Mouse (Mus musculus) intestine, embryonic 16.5 days (tissue): ENCODE measurements at regions not wholly inside any gene's neighbourhood (a gene's known extent, or its start where the extent isn't known, plus 50 kb on each side); places are given as distances from the start of the nearest gene placed in this dataset.

Source experiments
- ATAC-seq: fragments of 200-750 bp; cut with Nextera tagmentation; 2 replicates; pipeline ENCODE4 v1.8.0; 2017; ENCODE audit warnings: moderate TSS enrichment, moderate library complexity
- H3K27ac ChIP-seq: fragments of 300-500 bp; sonication (generic); 2 replicates; pipeline ENCODE4 v1.5.1; 2014; ENCODE audit warnings: mild to moderate bottlenecking, low read length
- H3K27me3 ChIP-seq: fragments of 300-500 bp; sonication (generic); replicated peaks from 2 replicates; pipeline ENCODE4 v1.6.1; 2014; ENCODE audit warnings: low read length, control low read depth, mixed read lengths; ENCODE audit not compliant: control insufficient read depth, insufficient read depth
- H3K36me3 ChIP-seq: fragments of 300-500 bp; sonication (generic); 2 replicates; pipeline ENCODE4 v1.6.1; 2014; ENCODE audit warnings: low read length, control low read depth; ENCODE audit not compliant: control insufficient read depth, insufficient read depth
- H3K4me1 ChIP-seq: fragments of 300-500 bp; sonication (generic); 2 replicates; pipeline ENCODE4 v1.6.1; 2014; ENCODE audit warnings: low read length, control low read depth, mixed read lengths; ENCODE audit not compliant: control insufficient read depth, insufficient read depth
- H3K4me2 ChIP-seq: fragments of 300-500 bp; sonication (generic); 2 replicates; pipeline ENCODE4 v1.6.1; 2014; ENCODE audit warnings: low read depth, low read length, control low read depth
- H3K4me3 ChIP-seq: fragments of 300-500 bp; sonication (generic); 2 replicates; pipeline ENCODE4 v1.5.1; 2014; ENCODE audit warnings: mild to moderate bottlenecking, low read length
- H3K9ac ChIP-seq: fragments of 300-500 bp; sonication (generic); 2 replicates; pipeline ENCODE4 v1.6.1; 2014; ENCODE audit warnings: low read depth, low read length
- H3K9me3 ChIP-seq: fragments of 300-500 bp; sonication (generic); 2 replicates; pipeline ENCODE4 v1.6.1; 2016; ENCODE audit warnings: low read length, control low read depth; ENCODE audit not compliant: control insufficient read depth
- WGBS: fragments of 180-500 bp; shearing (Covaris S2); extraction: QIAGEN DNeasy Blood & Tissue Kit; methylation state at CpG from one replicate; pipeline ENCODE4 v1.1.7; 2014; 5-methylcytosine and 5-hydroxymethylcytosine counted together

- Histone ChIP-seq H3K4me3 (no peak overlapping the region), H3K4me2 (no peak overlapping the region), H3K27me3 (no peaks in the 10 kb centered on the region), H3K9ac (no peak overlapping the region), H3K27ac (no peak overlapping the region), H3K36me3 (no peaks in the 10 kb centered on the region), H3K4me1 (no peaks in the 10 kb centered on the region), H3K9me3 (no peaks in the 10 kb centered on the region)
- no peak for ATAC-seq
- 79% methylated on average over 3 of the region's 3 CpGs for WGBS
These were observed 1041.6 kb upstream of the Got2 start for GRCm38 (mm10) chr8:96929901-96930300.

GRCm38 (mm10) chr8:96880956-96881355 is 992.6 kb upstream of the Got2 start:
- Histone ChIP-seq H3K9me3 (no peaks in the 10 kb centered on the region), H3K27ac (no peak overlapping the region), H3K36me3 (no peaks in the 10 kb centered on the region), H3K9ac (no peak overlapping the region), H3K4me1 (no peaks in the 10 kb centered on the region), H3K4me3 (no peak overlapping the region), H3K4me2 (no peak overlapping the region), H3K27me3 (no peaks in the 10 kb centered on the region)
- WGBS = 65% methylated on average over 2 of the region's 2 CpGs
- no peak for ATAC-seq

GRCm38 (mm10) chr8:96878793-96879192 is 990.4 kb upstream of the Got2 start:
- ATAC-seq = no peak
- Histone ChIP-seq H3K4me3 (no peak overlapping the region), H3K4me1 (no peaks in the 10 kb centered on the region), H3K9ac (no peak overlapping the region), H3K36me3 (no peaks in the 10 kb centered on the region), H3K9me3 (no peaks in the 10 kb centered on the region), H3K27ac (no peak overlapping the region), H3K27me3 (no peaks in the 10 kb centered on the region), H3K4me2 (no peak overlapping the region)
- 79% methylated on average over 6 of the region's 6 CpGs for WGBS

GRCm38 (mm10) chr8:96873465-96874094 is 985.2 kb upstream of the Got2 start:
- Histone ChIP-seq H3K4me3 (no peak overlapping the region), H3K4me2 (no peak overlapping the region), H3K27ac (no peak overlapping the region), H3K27me3 (no peaks in the 10 kb centered on the region), H3K9ac (no peak overlapping the region), H3K4me1 (no peaks in the 10 kb centered on the region), H3K9me3 (no peaks in the 10 kb centered on the region), H3K36me3 (no peaks in the 10 kb centered on the region)
- WGBS = 77% methylated on average over 4 of the region's 4 CpGs
- ATAC-seq = no peak

- WGBS = no CpG with 5 or more reads among the region's 1 CpGs
- peak; percentile 93 for ATAC-seq
- Histone ChIP-seq H3K36me3 (no peaks in the 10 kb centered on the region), H3K27me3 (no peaks in the 10 kb centered on the region), H3K4me2 (no peak overlapping the region), H3K9ac (no peak overlapping the region), H3K9me3 (no peaks in the 10 kb centered on the region), H3K27ac (peak overlapping the region; percentile 68; the same call in 1 of the 2 replicates), H3K4me1 (no peaks in the 10 kb centered on the region), H3K4me3 (no peak overlapping the region)
These were observed 980.1 kb upstream of the Got2 start for GRCm38 (mm10) chr8:96868178-96869080.

- H3K4me1 ChIP-seq = no peaks in the 10 kb centered on the region
- H3K27me3 ChIP-seq = no peaks in the 10 kb centered on the region
- no peak overlapping the region for H3K27ac ChIP-seq
- no peak overlapping the region for H3K4me2 ChIP-seq
- H3K36me3 ChIP-seq = no peaks in the 10 kb centered on the region
- H3K4me3 ChIP-seq = no peak overlapping the region
- no peak overlapping the region for H3K9ac ChIP-seq
- 35% methylated on average over 6 of the region's 6 CpGs for WGBS
- no peaks in the 10 kb centered on the region for H3K9me3 ChIP-seq
- no peak for ATAC-seq
These were observed 976.3 kb upstream of the Got2 start for GRCm38 (mm10) chr8:96864606-96865005.

- Histone ChIP-seq H3K27me3 (no peaks in the 10 kb centered on the region), H3K9me3 (no peaks in the 10 kb centered on the region)
- ATAC-seq = no peak
These were observed 972.6 kb upstream of the Got2 start for GRCm38 (mm10) chr8:96860870-96861462.

GRCm38 (mm10) chr8:96843566-96843965 is 955.2 kb upstream of the Got2 start:
- Histone ChIP-seq H3K9me3 (no peaks in the 10 kb centered on the region), H3K4me3 (no peak overlapping the region), H3K27me3 (no peaks in the 10 kb centered on the region), H3K4me2 (no peak overlapping the region), H3K9ac (no peak overlapping the region), H3K4me1 (no peaks in the 10 kb centered on the region), H3K36me3 (no peaks in the 10 kb centered on the region), H3K27ac (no peak overlapping the region)
- 58% methylated on average over 2 of the region's 2 CpGs for WGBS
- no peak for ATAC-seq

More at GRCm38 (mm10) chr8:96860870-96861462, 972.6 kb upstream of the Got2 start:
- Histone ChIP-seq H3K4me2 (no peak overlapping the region), H3K27ac (no peak overlapping the region), H3K4me1 (no peaks in the 10 kb centered on the region), H3K9ac (no peak overlapping the region), H3K36me3 (no peaks in the 10 kb centered on the region), H3K4me3 (no peak overlapping the region)
- 80% methylated on average over 2 of the region's 2 CpGs for WGBS

GRCm38 (mm10) chr8:96835532-96835931 is 947.2 kb upstream of the Got2 start:
- 92% methylated on average over 3 of the region's 3 CpGs for WGBS

More at GRCm38 (mm10) chr8:96835532-96835931, 947.2 kb upstream of the Got2 start:
- Histone ChIP-seq H3K9me3 (no peaks in the 10 kb centered on the region), H3K27me3 (no peaks in the 10 kb centered on the region), H3K4me1 (no peaks in the 10 kb centered on the region), H3K9ac (no peak overlapping the region), H3K4me2 (no peak overlapping the region), H3K4me3 (no peak overlapping the region), H3K27ac (no peak overlapping the region), H3K36me3 (no peaks in the 10 kb centered on the region)
- ATAC-seq = no peak
